Mouse (Mus musculus) neural tube, embryonic 13.5 days (tissue): ENCODE measurements around the gene Rnf222. TPM values are rescaled to one million over a fixed set of nuclear protein-coding genes. Genes with fewer than 3 reads are reported as not detected.

Experiments used
- ATAC-seq: fragments of 200-750 bp; cut with Nextera tagmentation; 2 replicates; pipeline ENCODE4 v1.8.0; 2017; ENCODE audit warnings: low read depth, mild to moderate bottlenecking, moderate TSS enrichment, moderate library complexity
- H3K27ac ChIP-seq: fragments of 300-500 bp; sonication (generic); replicated peaks from 2 replicates; pipeline ENCODE4 v1.5.1; 2015; ENCODE audit warnings: moderate library complexity, mild to moderate bottlenecking, inconsistent platforms
- H3K27me3 ChIP-seq: fragments of 300-500 bp; sonication (generic); 2 replicates; pipeline ENCODE4 v1.6.1; 2015; ENCODE audit warnings: mild to moderate bottlenecking, inconsistent platforms
- H3K36me3 ChIP-seq: fragments of 300-500 bp; sonication (generic); 2 replicates; pipeline ENCODE4 v1.6.1; 2015; ENCODE audit warnings: mild to moderate bottlenecking, inconsistent platforms
- H3K4me1 ChIP-seq: fragments of 300-500 bp; sonication (generic); replicated peaks from 2 replicates; pipeline ENCODE4 v1.6.1; 2015; ENCODE audit warnings: inconsistent platforms
- H3K4me2 ChIP-seq: fragments of 300-500 bp; sonication (generic); 2 replicates; pipeline ENCODE4 v1.6.1; 2015; ENCODE audit warnings: inconsistent platforms, mild to moderate bottlenecking, moderate library complexity
- H3K4me3 ChIP-seq: fragments of 300-500 bp; sonication (generic); 2 replicates; pipeline ENCODE4 v1.5.1; 2015; ENCODE audit warnings: mild to moderate bottlenecking, inconsistent platforms
- H3K9ac ChIP-seq: fragments of 300-500 bp; sonication (generic); 2 replicates; pipeline ENCODE4 v1.6.1; 2015; ENCODE audit warnings: moderate library complexity, mild to moderate bottlenecking, inconsistent platforms
- H3K9me3 ChIP-seq: fragments of 300-500 bp; sonication (generic); 2 replicates; pipeline ENCODE4 v1.6.1; 2016; ENCODE audit warnings: inconsistent platforms
- whole genome bisulfite sequencing: fragments of 180-500 bp; shearing (Covaris S2); methylation state at CpG from one replicate; pipeline ENCODE4 v1.1.7; 2015; 5-methylcytosine and 5-hydroxymethylcytosine counted together
- polyA plus RNA-seq: library from polyadenylated mRNA; unstranded; fragments of >200 nt; fragmentation: Nextera tagmentation; extraction: Ambion mirVana; gene quantifications from 2 replicates; pipeline ENCODE4 v1.2.1, GENCODE M21; 2015

Gene Rnf222
- polyA plus RNA-seq = not detected in 2 replicates

GRCm38 (mm10) chr11:68888253-68888652 lies at the start of gene Rnf222:
Gene Rnf222 (plus strand): TSS chr11:68888553.
- no peaks in the 10 kb centered on the region for H3K9me3 ChIP-seq
- no peaks in the 10 kb centered on the region for H3K27me3 ChIP-seq
- H3K4me1 ChIP-seq = no peaks in the 10 kb centered on the region
- H3K27ac ChIP-seq = no peak within 1 kb of the TSS
- ATAC-seq = no peak
- H3K4me3 ChIP-seq = no peak within 1 kb of the TSS
- H3K4me2 ChIP-seq = no peak within 1 kb of the TSS
- no peak within 1 kb of the TSS for H3K9ac ChIP-seq
- no peaks in the 10 kb centered on the region for H3K36me3 ChIP-seq
- WGBS = 39% methylated on average over 6 of the region's 6 CpGs

DNA sequence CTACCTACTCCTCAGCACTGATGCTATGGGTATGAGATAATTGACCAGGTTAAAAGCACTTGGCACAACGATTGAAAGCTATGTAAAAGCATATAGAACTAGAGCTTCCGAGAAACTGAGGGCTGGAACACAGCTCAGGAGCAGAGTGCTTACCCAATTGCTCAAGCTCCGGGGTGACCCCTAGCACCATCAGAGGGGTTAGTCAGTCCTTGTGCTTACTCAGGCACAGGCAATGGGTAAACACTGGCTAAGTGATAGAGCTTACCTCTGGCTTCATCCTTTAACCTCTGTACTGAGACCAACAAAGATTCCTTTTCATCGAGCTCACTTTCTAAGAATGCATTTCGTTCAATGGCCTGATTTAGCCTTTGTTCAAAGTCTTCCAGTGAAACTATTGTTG lies 48.7 kb upstream of the Rnf222 start:
- Histone ChIP-seq H3K27me3 (no peaks in the 10 kb centered on the region), H3K9ac (no peak overlapping the region), H3K27ac (no peak overlapping the region), H3K4me3 (no peak overlapping the region), H3K36me3 (peaks cover 67% of the 10 kb centered on the region), H3K9me3 (no peaks in the 10 kb centered on the region), H3K4me1 (no peaks in the 10 kb centered on the region), H3K4me2 (no peak overlapping the region)
- 73% methylated on average over 5 of the region's 5 CpGs for WGBS
- no peak for ATAC-seq

- WGBS = 90% methylated on average over 7 of the region's 7 CpGs
- H3K4me2 ChIP-seq = peak overlapping the region; percentile 76
- peak overlapping the region; percentile 5; the same call in 1 of the 2 replicates for H3K4me3 ChIP-seq
- peaks cover 38% of the 10 kb centered on the region for H3K4me1 ChIP-seq
- peak overlapping the region; percentile 45 for H3K9ac ChIP-seq
- no peaks in the 10 kb centered on the region for H3K27me3 ChIP-seq
- no peaks in the 10 kb centered on the region for H3K9me3 ChIP-seq
- no peaks in the 10 kb centered on the region for H3K36me3 ChIP-seq
- no peak overlapping the region for H3K27ac ChIP-seq
- ATAC-seq = no peak
These were observed 37.5 kb upstream of the Rnf222 start for GRCm38 (mm10) chr11:68850862-68851261.

- H3K4me3 ChIP-seq = peak overlapping the region; percentile 92
- peak overlapping the region; percentile 97 for H3K27ac ChIP-seq
- WGBS = 5% methylated on average over 13 of the region's 13 CpGs
- no peaks in the 10 kb centered on the region for H3K27me3 ChIP-seq
- H3K4me2 ChIP-seq = peak overlapping the region; percentile 76
- peak overlapping the region; percentile 96 for H3K9ac ChIP-seq
- no peak for ATAC-seq
- H3K36me3 ChIP-seq = no peaks in the 10 kb centered on the region
- no peaks in the 10 kb centered on the region for H3K9me3 ChIP-seq
- H3K4me1 ChIP-seq = peaks cover 38% of the 10 kb centered on the region
These were observed 36.5 kb upstream of the Rnf222 start for GRCm38 (mm10) chr11:68851644-68852485.

DNA sequence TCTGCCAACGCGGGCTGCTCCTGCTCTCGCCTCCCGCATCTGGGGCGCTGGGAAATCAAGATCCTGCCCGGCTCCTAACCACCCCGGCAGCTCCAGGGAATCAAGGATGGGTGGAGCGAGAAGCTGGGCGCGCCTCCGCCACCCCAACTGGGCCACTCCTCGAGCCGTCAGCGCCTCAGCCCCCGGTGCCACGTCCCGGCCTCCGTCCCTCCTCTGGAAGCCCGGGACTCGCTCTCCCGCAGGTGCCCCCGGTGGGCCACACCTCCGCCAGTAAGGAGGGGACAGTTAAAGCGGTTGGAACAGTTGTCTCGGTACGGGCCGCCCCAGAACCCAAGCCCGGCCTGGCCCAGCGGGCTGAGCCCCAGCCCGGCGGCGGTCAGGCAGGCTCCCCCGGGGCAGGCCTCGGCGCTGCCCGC lies 35.9 kb upstream of the Rnf222 start:
- ATAC-seq = no peak; the same call in none of the 2 replicates
- Histone ChIP-seq H3K4me1 (peaks cover 38% of the 10 kb centered on the region), H3K9ac (peak overlapping the region; percentile 96), H3K27me3 (no peaks in the 10 kb centered on the region), H3K36me3 (no peaks in the 10 kb centered on the region), H3K27ac (peak overlapping the region; percentile 97), H3K4me3 (peak overlapping the region; percentile 92), H3K4me2 (peak overlapping the region; percentile 76), H3K9me3 (no peaks in the 10 kb centered on the region)
- under 1% methylated on average over 35 of the region's 36 CpGs for WGBS

GRCm38 (mm10) chr11:68852932-68853409 lies 35.4 kb upstream of the Rnf222 start:
- Histone ChIP-seq H3K9me3 (no peaks in the 10 kb centered on the region), H3K27ac (peak overlapping the region; percentile 97), H3K9ac (peak overlapping the region; percentile 96), H3K4me3 (peak overlapping the region; percentile 92), H3K36me3 (no peaks in the 10 kb centered on the region), H3K27me3 (no peaks in the 10 kb centered on the region), H3K4me1 (peaks cover 38% of the 10 kb centered on the region), H3K4me2 (peak overlapping the region; percentile 76)
- ATAC-seq = peak; percentile 99
- 0% methylated on average over 42 of the region's 42 CpGs for WGBS

GRCm38 (mm10) chr11:68853611-68854401 lies 34.5 kb upstream of the Rnf222 start:
- peak overlapping the region; percentile 70 for H3K27ac ChIP-seq
- 48% methylated on average over 14 of the region's 14 CpGs for WGBS
- 0 out of 2 replicates have a peak, but pooled peaks have one; percentile 3 for ATAC-seq

DNA sequence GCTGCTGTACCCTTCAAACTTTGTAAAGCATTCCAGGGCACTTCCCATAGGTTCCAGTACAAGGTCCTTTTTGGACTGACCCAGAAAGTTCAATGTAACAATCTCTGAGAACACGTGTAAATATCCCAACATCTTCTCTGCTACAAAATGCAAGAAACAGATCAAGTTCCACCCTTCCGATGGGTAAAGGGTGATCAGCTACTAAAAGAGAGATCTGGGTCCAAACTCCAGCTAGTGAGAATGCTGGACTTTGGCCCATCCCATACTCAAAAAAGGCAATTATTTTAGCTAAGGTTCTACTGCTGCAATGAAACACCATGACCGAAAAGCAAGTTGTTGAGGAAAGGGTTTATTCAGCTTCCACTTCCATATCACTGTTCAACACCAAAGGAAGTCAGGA lies 33.7 kb upstream of the Rnf222 start:
- no peaks in the 10 kb centered on the region for H3K36me3 ChIP-seq

More at GRCm38 (mm10) chr11:68853611-68854401, 34.5 kb upstream of the Rnf222 start:
- Histone ChIP-seq H3K4me3 (peak overlapping the region; percentile 92), H3K36me3 (no peaks in the 10 kb centered on the region), H3K9ac (peak overlapping the region; percentile 61), H3K27me3 (no peaks in the 10 kb centered on the region), H3K4me1 (peaks cover 38% of the 10 kb centered on the region), H3K9me3 (no peaks in the 10 kb centered on the region), H3K4me2 (peak overlapping the region; percentile 60)

GRCm38 (mm10) chr11:68857329-68857728 lies 31.0 kb upstream of the Rnf222 start:
- H3K27ac ChIP-seq = no peak overlapping the region
- no peak for ATAC-seq
- no peaks in the 10 kb centered on the region for H3K27me3 ChIP-seq
- no peaks in the 10 kb centered on the region for H3K36me3 ChIP-seq
- H3K9ac ChIP-seq = no peak overlapping the region
- H3K4me1 ChIP-seq = peaks cover 9% of the 10 kb centered on the region
- no peak overlapping the region for H3K4me3 ChIP-seq
- no peaks in the 10 kb centered on the region for H3K9me3 ChIP-seq
- H3K4me2 ChIP-seq = no peak overlapping the region
- WGBS = 83% methylated on average over 3 of the region's 3 CpGs

More for the DNA sequence above, 33.7 kb upstream of the Rnf222 start:
- Histone ChIP-seq H3K4me3 (no peak overlapping the region), H3K4me1 (peaks cover 35% of the 10 kb centered on the region), H3K27me3 (no peaks in the 10 kb centered on the region), H3K9me3 (no peaks in the 10 kb centered on the region), H3K27ac (no peak overlapping the region), H3K4me2 (no peak overlapping the region), H3K9ac (no peak overlapping the region)
- WGBS = 92% methylated on average over 3 of the region's 3 CpGs
- ATAC-seq = no peak

DNA sequence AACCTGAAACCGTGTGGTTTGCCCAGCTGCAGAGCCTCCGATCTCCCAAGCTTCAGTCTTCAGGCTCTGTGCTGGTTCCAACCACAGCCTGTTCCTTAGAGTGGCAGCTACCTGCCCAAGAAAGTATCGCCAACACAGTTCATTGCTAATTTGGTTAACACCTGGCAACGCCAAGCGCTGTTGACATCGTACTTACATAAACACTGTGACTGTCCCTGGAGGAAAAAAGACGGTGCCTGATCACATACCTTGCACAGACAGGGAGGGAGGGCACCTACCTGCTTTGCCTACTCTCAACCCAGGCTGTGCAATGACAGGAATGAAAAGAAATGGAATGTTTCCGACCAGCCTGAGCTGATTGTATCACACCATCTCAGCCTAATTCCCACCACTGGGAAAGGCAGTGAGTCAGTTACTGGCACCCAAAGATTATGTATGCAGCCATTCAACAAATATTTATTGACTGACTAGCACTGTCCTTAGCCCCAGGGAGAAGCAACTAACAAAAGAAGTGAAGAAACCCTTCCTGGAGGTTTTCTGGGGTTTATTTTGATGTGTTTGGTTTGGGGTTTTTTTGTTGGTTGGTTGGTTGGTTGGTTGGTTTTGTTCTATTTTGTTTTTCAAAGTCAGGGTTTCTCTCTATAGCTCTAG lies 28.3 kb upstream of the Rnf222 start:
- no peak for ATAC-seq
- no peaks in the 10 kb centered on the region for H3K36me3 ChIP-seq
- no peak overlapping the region for H3K27ac ChIP-seq
- no peak overlapping the region for H3K4me3 ChIP-seq
- no peaks in the 10 kb centered on the region for H3K27me3 ChIP-seq
- WGBS = 86% methylated on average over 8 of the region's 8 CpGs
- no peak overlapping the region for H3K9ac ChIP-seq
- no peaks in the 10 kb centered on the region for H3K9me3 ChIP-seq
- H3K4me2 ChIP-seq = no peak overlapping the region
- no peaks in the 10 kb centered on the region for H3K4me1 ChIP-seq

DNA sequence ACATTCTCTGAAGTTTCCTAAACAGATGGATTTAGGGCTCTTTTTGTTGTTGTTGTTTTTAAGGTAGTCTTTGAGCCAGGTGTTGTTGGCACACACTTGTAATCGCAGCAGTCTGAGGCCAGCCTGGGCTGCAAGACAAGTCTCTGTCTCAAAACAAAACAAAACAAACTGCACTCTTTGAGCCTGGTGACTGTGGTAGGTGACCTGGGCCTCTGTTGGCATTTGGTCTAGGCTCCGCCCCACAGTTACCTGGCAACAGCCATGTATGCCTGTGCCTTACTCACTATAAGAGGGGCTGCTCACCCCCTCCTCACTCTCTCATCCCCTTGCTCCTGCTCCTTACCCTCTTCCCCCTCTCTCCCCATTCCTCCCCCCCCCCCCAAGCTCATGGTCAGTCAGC lies 26.1 kb upstream of the Rnf222 start:
- Histone ChIP-seq H3K4me1 (no peaks in the 10 kb centered on the region), H3K4me2 (no peak overlapping the region), H3K9ac (no peak overlapping the region), H3K9me3 (no peaks in the 10 kb centered on the region), H3K4me3 (no peak overlapping the region), H3K27me3 (no peaks in the 10 kb centered on the region), H3K27ac (no peak overlapping the region), H3K36me3 (no peaks in the 10 kb centered on the region)
- ATAC-seq = no peak
- WGBS = 78% methylated on average over 2 of the region's 2 CpGs
